Mouse (Mus musculus) testis, adult 2 months (tissue): Measurements from ENCODE around the gene Alk.

Experiments used
- CTCF ChIP-seq: fragments of 200-500 bp; IDR thresholded peaks from 2 replicates; pipeline ENCODE4 v1.5.1; 2012; ENCODE audit warnings: low read depth, mild to moderate bottlenecking, inconsistent platforms, low read length, moderate library complexity; ENCODE audit not compliant: control insufficient read depth, insufficient read depth, insufficient replicate concordance
- POLR2A ChIP-seq: fragments of 200-500 bp; IDR thresholded peaks from 2 replicates; pipeline ENCODE4 v1.6.1; 2012; ENCODE audit warnings: low read depth, mild to moderate bottlenecking, inconsistent platforms, low read length, moderate library complexity; ENCODE audit not compliant: control insufficient read depth

DNA sequence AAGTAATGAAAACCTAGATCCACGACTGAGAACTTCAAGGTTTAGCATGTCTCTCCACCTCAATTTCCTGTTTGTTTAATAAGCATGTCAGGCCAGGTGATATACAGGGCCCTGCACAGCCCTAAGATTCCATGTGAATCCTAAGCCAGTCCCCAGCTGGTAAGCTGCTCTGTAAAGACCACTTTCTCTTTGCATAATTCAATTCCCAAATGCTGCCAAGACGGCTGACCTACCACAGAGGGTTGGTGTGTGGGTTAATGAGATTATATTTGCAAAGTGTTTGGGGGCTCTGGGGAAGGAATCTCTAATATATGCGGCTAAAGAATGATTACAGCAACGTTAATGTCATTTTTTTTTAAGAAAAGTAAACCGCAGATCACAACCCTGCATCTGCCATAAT is 130.3 kb downstream of the Alk start:
- TF ChIP-seq POLR2A: no peak
- no peak for TF ChIP-seq CTCF
